Mouse (Mus musculus) midbrain, embryonic 15.5 days (tissue): ENCODE measurements around the gene Extl1. TPM values are rescaled to one million over a fixed set of nuclear protein-coding genes. Genes with fewer than 3 reads are reported as not detected.

Experiments
- ATAC-seq: fragments of 200-750 bp; cut with Nextera tagmentation; replicated peaks from 2 replicates; pipeline ENCODE4 v1.8.0; 2017; ENCODE audit warnings: moderate TSS enrichment
- H3K27ac ChIP-seq: fragments of 300-500 bp; sonication (generic); 2 replicates; pipeline ENCODE4 v1.5.1; 2015; ENCODE audit warnings: mild to moderate bottlenecking, inconsistent platforms
- H3K27me3 ChIP-seq: fragments of 300-500 bp; sonication (generic); replicated peaks from 2 replicates; pipeline ENCODE4 v1.6.1; 2015; ENCODE audit warnings: inconsistent platforms
- H3K36me3 ChIP-seq: fragments of 300-500 bp; sonication (generic); replicated peaks from 2 replicates; pipeline ENCODE4 v1.6.1; 2015; ENCODE audit warnings: inconsistent platforms
- H3K4me1 ChIP-seq: fragments of 300-500 bp; sonication (generic); 2 replicates; pipeline ENCODE4 v1.6.1; 2015; ENCODE audit warnings: inconsistent platforms
- H3K4me2 ChIP-seq: fragments of 300-500 bp; sonication (generic); 2 replicates; pipeline ENCODE4 v1.6.1; 2015; ENCODE audit warnings: inconsistent platforms, mild to moderate bottlenecking, moderate library complexity
- H3K4me3 ChIP-seq: fragments of 300-500 bp; sonication (generic); 2 replicates; pipeline ENCODE4 v1.5.1; 2015; ENCODE audit warnings: mild to moderate bottlenecking, inconsistent platforms
- H3K9ac ChIP-seq: fragments of 300-500 bp; sonication (generic); 2 replicates; pipeline ENCODE4 v1.6.1; 2015; ENCODE audit warnings: mild to moderate bottlenecking, inconsistent platforms
- H3K9me3 ChIP-seq: fragments of 300-500 bp; sonication (generic); 2 replicates; pipeline ENCODE4 v1.6.1; 2016; ENCODE audit warnings: inconsistent platforms
- WGBS: fragments of 180-500 bp; shearing (Covaris S2); methylation state at CpG from one replicate; pipeline ENCODE4 v1.1.7; 2015; ENCODE audit warnings: mixed read lengths; 5-methylcytosine and 5-hydroxymethylcytosine counted together
- polyA plus RNA-seq: library from polyadenylated mRNA; unstranded; fragments of >200 nt; fragmentation: Nextera tagmentation; extraction: Ambion mirVana; gene quantifications from 2 replicates; pipeline ENCODE4 v1.2.1, GENCODE M21; 2015

Gene Extl1
- polyA plus RNA-seq, 1 experiment from 2014 or later = 0.62 TPM

DNA sequence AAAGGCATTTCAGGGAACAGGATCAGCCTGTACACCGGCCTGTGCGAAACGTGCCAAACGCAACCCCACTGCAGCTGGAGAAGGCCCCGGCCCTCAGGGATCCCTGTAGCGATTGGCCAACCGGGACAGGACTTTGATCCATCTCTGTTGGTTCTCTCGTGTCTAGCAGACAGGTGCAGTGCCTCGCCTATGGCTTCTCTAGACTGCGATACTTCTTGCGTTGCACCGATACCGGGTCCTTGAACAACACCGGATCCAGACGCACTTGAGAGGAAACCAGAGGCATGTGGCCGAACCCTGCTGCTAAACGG, 26.2 kb downstream of the Extl1 start:
- ATAC-seq = no peak
- H3K27ac ChIP-seq = no peak overlapping the region
- WGBS = 29% methylated on average over 17 of the region's 17 CpGs
- H3K27me3 ChIP-seq = no peaks in the 10 kb centered on the region
- no peaks in the 10 kb centered on the region for H3K9me3 ChIP-seq
- H3K9ac ChIP-seq = peak overlapping the region; percentile 30
- no peaks in the 10 kb centered on the region for H3K36me3 ChIP-seq
- H3K4me2 ChIP-seq = peak overlapping the region; percentile 45
- H3K4me1 ChIP-seq = peaks cover 12% of the 10 kb centered on the region; the same call in 1 of the 2 replicates
- H3K4me3 ChIP-seq = peak overlapping the region; percentile 21

GRCm38 (mm10) chr4:134356591-134357460, 26.8 kb downstream of the Extl1 start:
- Histone ChIP-seq H3K9me3 (no peaks in the 10 kb centered on the region), H3K36me3 (no peaks in the 10 kb centered on the region), H3K27ac (no peak overlapping the region), H3K27me3 (no peaks in the 10 kb centered on the region), H3K4me2 (peak overlapping the region; percentile 45), H3K9ac (peak overlapping the region; percentile 30), H3K4me1 (peaks cover 12% of the 10 kb centered on the region; the same call in 1 of the 2 replicates), H3K4me3 (peak overlapping the region; percentile 21)
- peak; percentile 61 for ATAC-seq
- 19% methylated on average over 22 of the region's 22 CpGs for WGBS

- 60% methylated on average over 16 of the region's 16 CpGs for WGBS
- Histone ChIP-seq H3K9me3 (no peaks in the 10 kb centered on the region), H3K4me3 (no peak overlapping the region), H3K36me3 (no peaks in the 10 kb centered on the region), H3K9ac (no peak overlapping the region), H3K27ac (no peak overlapping the region), H3K4me1 (peaks cover 12% of the 10 kb centered on the region; the same call in 1 of the 2 replicates), H3K27me3 (no peaks in the 10 kb centered on the region), H3K4me2 (no peak overlapping the region)
- ATAC-seq = no peak
Observed at GRCm38 (mm10) chr4:134355841-134356452, 27.7 kb downstream of the Extl1 start.

GRCm38 (mm10) chr4:134353527-134354409, 29.9 kb downstream of the Extl1 start:
- Histone ChIP-seq H3K9me3 (no peaks in the 10 kb centered on the region), H3K9ac (no peak overlapping the region), H3K4me3 (no peak overlapping the region), H3K27ac (no peak overlapping the region), H3K27me3 (no peaks in the 10 kb centered on the region), H3K36me3 (no peaks in the 10 kb centered on the region), H3K4me2 (no peak overlapping the region), H3K4me1 (peaks cover 12% of the 10 kb centered on the region; the same call in 1 of the 2 replicates)
- WGBS = 59% methylated on average over 5 of the region's 5 CpGs
- ATAC-seq = no peak

GRCm38 (mm10) chr4:134352929-134353328, 30.7 kb downstream of the Extl1 start:
- Histone ChIP-seq H3K9me3 (no peaks in the 10 kb centered on the region), H3K27me3 (no peaks in the 10 kb centered on the region), H3K4me2 (no peak overlapping the region), H3K27ac (no peak overlapping the region), H3K4me1 (peaks cover 11% of the 10 kb centered on the region; the same call in 1 of the 2 replicates), H3K4me3 (no peak overlapping the region), H3K36me3 (no peaks in the 10 kb centered on the region), H3K9ac (no peak overlapping the region)
- 78% methylated on average over 7 of the region's 7 CpGs for WGBS
- no peak for ATAC-seq

- no peaks in the 10 kb centered on the region for H3K9me3 ChIP-seq
- WGBS = 61% methylated on average over 12 of the region's 12 CpGs
- H3K27ac ChIP-seq = no peak overlapping the region
- H3K27me3 ChIP-seq = no peaks in the 10 kb centered on the region
- no peaks in the 10 kb centered on the region for H3K36me3 ChIP-seq
- H3K9ac ChIP-seq = no peak overlapping the region
- no peak overlapping the region for H3K4me3 ChIP-seq
- H3K4me1 ChIP-seq = peaks cover 4% of the 10 kb centered on the region; the same call in 1 of the 2 replicates
- no peak for ATAC-seq
- H3K4me2 ChIP-seq = no peak overlapping the region
Observed at GRCm38 (mm10) chr4:134352261-134352707, 31.4 kb downstream of the Extl1 start.

DNA sequence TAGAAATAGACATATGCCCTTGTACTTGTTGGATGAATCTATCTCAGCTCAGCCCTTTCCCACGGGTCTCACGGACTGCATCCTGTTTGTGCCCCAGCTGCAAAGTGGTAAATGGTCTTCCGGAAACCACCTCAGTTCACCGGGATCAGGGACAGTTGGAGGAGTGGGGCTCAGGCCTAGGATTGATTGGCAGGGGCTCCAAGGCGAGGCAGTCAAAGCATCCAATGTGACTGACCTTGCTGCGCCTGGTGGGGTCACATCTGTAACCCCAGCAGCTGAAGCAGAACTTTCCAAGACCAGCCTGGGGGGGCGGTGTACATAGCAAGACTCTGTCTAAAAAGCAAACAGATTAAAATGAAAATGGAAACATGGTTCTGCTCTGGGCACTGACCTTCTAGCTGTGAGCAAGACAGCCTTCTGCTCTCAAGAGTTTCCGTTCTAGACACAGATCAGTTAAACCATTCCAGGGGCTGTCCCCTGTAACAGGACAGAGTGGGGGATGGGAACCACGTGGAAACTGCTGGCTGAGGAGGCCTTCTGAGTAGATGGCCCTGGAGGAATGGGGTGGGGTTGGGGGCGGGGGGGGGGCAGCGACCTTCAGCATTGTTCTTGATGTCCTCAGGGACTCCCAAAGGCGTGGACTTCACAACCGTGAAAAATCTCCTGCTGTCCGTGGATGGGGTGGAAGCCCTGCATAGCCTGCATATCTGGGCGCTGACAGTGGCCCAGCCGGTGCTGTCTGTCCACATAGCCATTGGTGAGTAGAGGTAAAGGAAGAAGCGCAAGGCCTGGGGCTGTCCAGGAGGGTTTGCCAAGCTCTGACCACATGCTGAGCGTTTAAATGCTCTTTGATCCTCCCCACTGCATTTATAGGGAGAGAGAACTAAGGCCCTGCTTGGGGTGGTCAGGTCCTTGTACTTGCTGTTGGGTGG, 32.1 kb downstream of the Extl1 start:
- no peak for ATAC-seq
- no peak overlapping the region for H3K27ac ChIP-seq
- H3K4me2 ChIP-seq = no peak overlapping the region
- 0 out of 2 replicates have a peak, but pooled peaks cover under 1% of the 10 kb centered on the region for H3K27me3 ChIP-seq
- H3K4me1 ChIP-seq = no peaks in the 10 kb centered on the region
- H3K36me3 ChIP-seq = no peaks in the 10 kb centered on the region
- no peak overlapping the region for H3K9ac ChIP-seq
- H3K9me3 ChIP-seq = no peaks in the 10 kb centered on the region
- whole genome bisulfite sequencing = 49% methylated on average over 18 of the region's 18 CpGs
- H3K4me3 ChIP-seq = no peak overlapping the region

- Histone ChIP-seq H3K4me3 (no peak overlapping the region), H3K9me3 (no peaks in the 10 kb centered on the region), H3K36me3 (no peaks in the 10 kb centered on the region), H3K4me2 (no peak overlapping the region), H3K27me3 (peaks cover 6% of the 10 kb centered on the region; the same call in 1 of the 2 replicates), H3K27ac (no peak overlapping the region), H3K9ac (no peak overlapping the region), H3K4me1 (no peaks in the 10 kb centered on the region)
- no peak for ATAC-seq
- WGBS = 85% methylated on average over 6 of the region's 6 CpGs
Observed at GRCm38 (mm10) chr4:134350641-134351040, 33.0 kb downstream of the Extl1 start.

DNA sequence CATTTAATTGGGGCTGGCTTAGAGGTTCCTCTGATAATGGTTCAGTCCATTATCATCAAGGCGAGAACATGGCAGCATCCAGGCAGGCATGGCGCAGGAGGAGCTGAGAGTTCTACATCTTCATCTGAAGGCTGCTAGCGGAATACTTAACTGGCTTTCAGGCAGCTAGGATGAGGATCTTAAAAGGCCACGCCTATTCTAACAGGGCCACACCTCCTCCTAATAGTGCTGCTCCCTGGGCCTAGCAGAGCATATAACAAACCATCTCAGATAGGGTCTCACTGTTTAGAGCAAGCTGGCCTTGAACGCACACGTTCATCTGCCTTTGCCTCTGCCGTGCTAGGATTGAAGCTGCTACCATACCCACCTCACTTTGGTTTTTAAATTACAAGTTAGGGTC, 33.8 kb downstream of the Extl1 start:
- H3K27me3 ChIP-seq = peaks cover 11% of the 10 kb centered on the region; the same call in 1 of the 2 replicates
- H3K4me3 ChIP-seq = no peak overlapping the region
- no peaks in the 10 kb centered on the region for H3K9me3 ChIP-seq
- no peak overlapping the region for H3K27ac ChIP-seq
- no peaks in the 10 kb centered on the region for H3K4me1 ChIP-seq
- no peaks in the 10 kb centered on the region for H3K36me3 ChIP-seq
- ATAC-seq = no peak
- H3K9ac ChIP-seq = no peak overlapping the region
- no peak overlapping the region for H3K4me2 ChIP-seq
- 87% methylated on average over 7 of the region's 7 CpGs for WGBS

DNA sequence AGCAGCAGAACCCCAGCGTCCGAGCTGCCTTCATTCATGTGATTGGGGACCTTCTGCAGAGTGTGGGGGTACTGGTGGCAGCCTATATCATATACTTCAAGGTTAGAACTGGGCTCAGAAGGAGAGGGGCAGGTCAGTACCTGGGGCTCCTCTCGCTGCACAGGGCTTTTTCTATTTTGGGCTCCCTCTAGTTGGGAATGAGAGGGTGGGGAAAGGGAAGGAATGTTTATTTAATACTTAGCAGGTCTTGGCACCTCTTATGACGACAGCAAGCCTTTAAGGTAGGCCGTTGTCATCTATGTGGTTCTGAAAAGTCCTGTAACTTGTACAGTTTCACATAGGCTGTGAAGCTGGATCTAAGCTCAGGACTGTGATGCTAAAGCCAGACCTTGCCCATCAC, 35.1 kb downstream of the Extl1 start:
- no peak overlapping the region for H3K4me3 ChIP-seq
- no peaks in the 10 kb centered on the region for H3K9me3 ChIP-seq

GRCm38 (mm10) chr4:134348078-134348477, 35.6 kb downstream of the Extl1 start:
- ATAC-seq = no peak
- H3K4me2 ChIP-seq = no peak overlapping the region
- H3K9me3 ChIP-seq = no peaks in the 10 kb centered on the region
- no peak overlapping the region for H3K4me3 ChIP-seq
- no peak overlapping the region for H3K27ac ChIP-seq
- peaks cover 25% of the 10 kb centered on the region for H3K27me3 ChIP-seq
- no peak overlapping the region for H3K9ac ChIP-seq
- 75% methylated on average over 11 of the region's 11 CpGs for WGBS
- peaks cover 4% of the 10 kb centered on the region for H3K4me1 ChIP-seq
- no peaks in the 10 kb centered on the region for H3K36me3 ChIP-seq

More for the DNA sequence above, 35.1 kb downstream of the Extl1 start:
- no peak overlapping the region for H3K4me2 ChIP-seq
- no peak for ATAC-seq
- 89% methylated on average over 5 of the region's 5 CpGs for WGBS
- no peaks in the 10 kb centered on the region for H3K4me1 ChIP-seq
- no peak overlapping the region for H3K9ac ChIP-seq
- H3K36me3 ChIP-seq = no peaks in the 10 kb centered on the region
- no peak overlapping the region for H3K27ac ChIP-seq
- H3K27me3 ChIP-seq = peaks cover 21% of the 10 kb centered on the region
